Mouse (Mus musculus) cortical plate, adult 2 months (tissue): ENCODE data around the gene Pnkp. TPM values are rescaled to one million over a fixed set of nuclear protein-coding genes. Genes with fewer than 3 reads are reported as not detected.

Experiments used
- H3K27ac ChIP-seq: fragments of 200-500 bp; 2 replicates; pipeline ENCODE4 v1.5.1; 2012; ENCODE audit warnings: low read length, control low read depth, inconsistent platforms; ENCODE audit not compliant: insufficient read depth
- H3K4me1 ChIP-seq: fragments of 200-500 bp; 2 replicates; pipeline ENCODE4 v1.6.1; 2011; ENCODE audit warnings: low read length; ENCODE audit not compliant: control insufficient read depth, insufficient read depth
- H3K4me3 ChIP-seq: fragments of 200-500 bp; 2 replicates; pipeline ENCODE4 v1.5.1; 2011; ENCODE audit warnings: mild to moderate bottlenecking, low read length, control low read depth; ENCODE audit not compliant: insufficient read depth
- CTCF ChIP-seq: fragments of 200-500 bp; IDR thresholded peaks from 2 replicates; pipeline ENCODE4 v1.5.1; 2011; ENCODE audit warnings: mild to moderate bottlenecking, control low read depth, low read length; ENCODE audit not compliant: insufficient read depth; ENCODE audit errors: extremely low read depth
- POLR2A ChIP-seq: fragments of 200-500 bp; IDR thresholded peaks from 2 replicates; pipeline ENCODE4 v1.6.1; 2011; ENCODE audit warnings: mild to moderate bottlenecking, low read length, control low read depth; ENCODE audit not compliant: insufficient read depth; ENCODE audit errors: extremely low read depth
- polyA plus RNA-seq: library from polyadenylated mRNA; depleted of rRNA; stranded (reverse); fragments of >200 nt; gene quantifications from 2 replicates; pipeline ENCODE4 v1.2.3, GENCODE M21; 2012

The Pnkp gene
- polyA plus RNA-seq, 1 experiment: 35.6 TPM

DNA sequence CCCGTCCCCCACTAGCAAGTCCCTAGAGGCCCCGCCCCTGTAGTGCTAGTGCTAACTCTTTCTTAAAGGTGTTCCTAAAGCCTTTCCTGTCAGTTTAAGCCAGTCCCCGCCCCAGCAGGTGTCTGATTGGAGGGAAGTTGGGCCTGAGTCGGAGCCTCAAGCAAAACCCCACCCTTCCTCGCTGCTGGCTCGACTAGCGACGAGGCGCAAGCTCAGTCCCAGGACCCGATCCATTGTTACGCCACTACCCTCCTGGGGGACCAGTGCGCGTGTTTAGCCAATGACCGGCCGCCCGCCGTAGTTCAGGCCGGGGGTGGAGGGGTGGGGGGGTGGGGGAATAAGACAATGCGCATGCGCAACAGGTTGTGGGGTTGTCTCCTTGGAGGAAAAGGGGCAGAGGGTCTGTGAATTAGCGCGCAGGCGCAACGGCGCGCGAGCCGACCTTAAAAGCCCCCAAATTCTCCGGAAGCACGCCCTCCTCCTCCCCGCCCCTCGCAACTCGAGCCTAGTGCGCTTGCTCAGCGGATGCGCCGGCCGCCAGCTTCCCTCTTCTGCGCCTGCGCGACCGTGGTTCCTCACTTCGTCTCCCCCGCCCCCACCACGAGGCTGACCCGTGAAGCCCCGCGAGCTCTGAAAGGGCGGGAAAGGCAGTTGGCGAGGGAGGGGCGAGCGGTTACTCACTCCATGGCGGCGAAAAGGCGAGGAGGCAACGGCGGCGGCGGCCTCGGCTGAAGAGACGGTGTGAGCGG, 41.0 kb upstream of the Pnkp start, which contains the start of the genes Nup62 and Il4i1:
Gene Nup62 (plus strand): TSS at position 368 of the 749 bp plus-strand sequence.
Gene Il4i1 (plus strand): TSS at position 667 of the 749 bp plus-strand sequence.
- peaks cover 14% of the 10 kb centered on the region for H3K4me1 ChIP-seq
- TF ChIP-seq CTCF (no peak), POLR2A (peak; percentile 63; the same call in 1 of the 2 replicates)
- H3K4me3 ChIP-seq: peak within 1 kb of the TSS; percentile 74
- H3K27ac ChIP-seq: peak within 1 kb of the TSS; percentile 75

GRCm38 (mm10) chr7:44816470-44817021, 40.4 kb upstream of the Pnkp start, which contains the start of gene Atf5:
Gene Atf5 (minus strand): TSS chr7:44816658.
- H3K4me3 ChIP-seq: peak within 1 kb of the TSS; percentile 74
- TF ChIP-seq CTCF (no peak), POLR2A (no peak)
- peak within 1 kb of the TSS; percentile 75; the same call in 1 of the 2 replicates for H3K27ac ChIP-seq
- H3K4me1 ChIP-seq: peaks cover 14% of the 10 kb centered on the region

DNA sequence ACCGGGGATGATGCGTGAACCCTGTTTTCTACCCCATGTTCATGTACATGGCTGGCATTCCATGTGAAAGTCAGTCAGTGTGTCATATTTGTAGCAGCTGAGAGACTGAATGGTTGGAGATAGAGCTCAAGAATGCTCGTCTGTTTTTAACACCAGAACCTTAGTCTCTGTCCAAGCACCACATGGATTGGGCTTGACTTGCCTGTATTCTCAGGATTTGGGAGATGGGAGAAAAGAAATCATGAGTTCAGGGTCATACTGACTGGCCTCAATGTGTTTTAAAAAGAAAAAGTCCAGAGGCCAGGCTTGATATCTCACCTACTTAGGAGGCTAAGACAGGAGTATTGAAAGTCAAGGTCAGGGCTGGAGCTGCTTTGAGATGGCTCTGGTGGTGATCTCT, 39.5 kb upstream of the Pnkp start:
- H3K4me1 ChIP-seq: peaks cover 14% of the 10 kb centered on the region
- no peak overlapping the region for H3K27ac ChIP-seq
- TF ChIP-seq POLR2A: no peak
- TF ChIP-seq CTCF: no peak
- H3K4me3 ChIP-seq: peak overlapping the region; percentile 74

GRCm38 (mm10) chr7:44818164-44818563, 38.8 kb upstream of the Pnkp start:
- peak overlapping the region; percentile 24; the same call in 1 of the 2 replicates for H3K4me3 ChIP-seq

GRCm38 (mm10) chr7:44818751-44819235, 38.1 kb upstream of the Pnkp start:
- Histone ChIP-seq H3K4me3 (peak overlapping the region; percentile 24), H3K27ac (peak overlapping the region; percentile 44)
- TF ChIP-seq POLR2A (no peak), CTCF (no peak)

More at GRCm38 (mm10) chr7:44818164-44818563, 38.8 kb upstream of the Pnkp start:
- TF ChIP-seq CTCF: peak; percentile 45
- TF ChIP-seq POLR2A: no peak
- Histone ChIP-seq H3K4me1 (peaks cover 14% of the 10 kb centered on the region), H3K27ac (peak overlapping the region; percentile 5; the same call in 1 of the 2 replicates)

DNA sequence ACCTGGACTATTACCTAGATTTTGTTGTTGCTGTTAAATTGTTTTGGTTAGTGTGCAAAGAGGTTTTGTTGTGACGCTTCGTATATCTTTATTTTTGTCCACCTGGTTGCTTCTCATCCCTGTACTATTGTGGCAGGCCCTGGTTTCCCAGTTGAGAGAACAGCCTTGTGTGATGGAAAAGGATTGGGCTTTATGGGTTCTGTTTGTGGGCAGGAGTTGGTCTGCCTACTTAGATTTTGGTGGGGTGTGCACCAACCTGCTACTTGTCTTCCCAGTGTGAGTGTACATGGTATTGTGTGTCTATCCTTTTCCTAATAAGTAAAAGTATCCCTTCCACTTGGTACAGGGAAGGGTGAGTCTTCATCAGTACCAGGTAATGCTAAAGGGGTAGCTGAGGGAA, 37.5 kb upstream of the Pnkp start:
- Histone ChIP-seq H3K27ac (peak overlapping the region; percentile 44; the same call in 1 of the 2 replicates), H3K4me1 (peaks cover 14% of the 10 kb centered on the region), H3K4me3 (peak overlapping the region; percentile 24; the same call in 1 of the 2 replicates)
- TF ChIP-seq POLR2A: no peak
- no peak for TF ChIP-seq CTCF

More at GRCm38 (mm10) chr7:44818751-44819235, 38.1 kb upstream of the Pnkp start:
- H3K4me1 ChIP-seq: peaks cover 14% of the 10 kb centered on the region

- TF ChIP-seq POLR2A: no peak
- TF ChIP-seq CTCF: no peak
- no peak overlapping the region for H3K27ac ChIP-seq
- H3K4me1 ChIP-seq: peaks cover 14% of the 10 kb centered on the region
- H3K4me3 ChIP-seq: no peak overlapping the region
These were observed 37.1 kb upstream of the Pnkp start for GRCm38 (mm10) chr7:44819863-44820262.

DNA sequence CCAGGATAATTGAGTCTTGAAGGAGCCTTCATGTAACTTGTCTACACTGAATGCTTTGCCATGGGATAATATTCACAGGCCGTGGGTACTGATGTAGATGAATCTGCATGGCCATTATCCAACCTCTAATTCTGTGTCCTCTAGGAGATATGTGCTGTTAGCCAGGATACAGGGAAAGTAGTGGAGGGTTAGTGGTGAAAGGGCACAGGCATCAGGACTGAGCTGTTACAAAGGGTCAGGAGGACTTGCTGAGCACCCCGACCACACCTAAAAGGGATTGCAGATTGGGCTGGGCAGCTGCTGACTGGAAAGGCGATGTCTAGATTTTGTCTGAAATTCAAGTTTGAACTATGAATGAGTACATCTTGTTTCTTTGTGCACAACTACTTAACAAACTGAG, 36.4 kb upstream of the Pnkp start:
- no peak for TF ChIP-seq CTCF
- TF ChIP-seq POLR2A: no peak
- Histone ChIP-seq H3K4me3 (no peak overlapping the region), H3K4me1 (peaks cover 12% of the 10 kb centered on the region), H3K27ac (no peak overlapping the region)

DNA sequence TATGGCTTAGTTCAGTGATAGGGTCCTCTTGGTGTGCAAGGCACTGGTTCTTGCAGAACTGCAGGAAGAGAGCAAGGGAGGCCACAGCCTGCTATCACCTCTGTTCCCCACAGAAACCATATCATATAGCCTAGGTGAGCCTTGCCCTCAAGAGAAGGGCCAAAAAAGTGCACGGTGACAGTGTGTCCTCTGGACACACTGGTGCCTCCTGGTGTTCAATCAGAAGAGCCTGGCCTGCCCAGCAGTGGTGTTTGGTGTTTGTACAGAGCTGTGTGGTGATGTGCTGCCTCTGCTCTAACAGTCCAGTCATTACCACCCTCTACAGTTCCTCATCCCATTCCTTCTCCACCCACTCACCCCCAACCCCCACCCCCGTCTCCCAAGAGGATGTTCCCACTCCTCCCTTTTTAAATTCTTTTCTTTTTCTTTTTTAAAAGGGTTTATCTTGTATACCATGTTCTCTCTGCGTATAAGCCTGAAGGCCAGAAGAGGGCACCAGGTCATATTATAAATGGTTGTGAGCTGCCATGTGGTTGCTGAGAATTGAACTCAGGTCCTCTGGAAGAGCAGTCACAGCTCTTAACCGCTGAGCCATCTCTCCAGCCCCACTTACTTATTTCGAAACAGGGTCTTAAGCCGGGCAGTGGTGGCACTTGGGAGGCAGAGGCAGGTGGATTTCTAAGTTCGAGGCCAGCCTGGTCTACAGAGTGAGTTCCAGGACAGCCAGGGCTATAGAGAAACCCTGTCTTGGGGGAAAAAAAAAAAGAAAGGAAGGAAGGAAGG, 35.1 kb upstream of the Pnkp start:
- no peak overlapping the region for H3K4me3 ChIP-seq
- H3K4me1 ChIP-seq: peaks cover 12% of the 10 kb centered on the region
- no peak overlapping the region for H3K27ac ChIP-seq
- TF ChIP-seq CTCF: no peak
